Mouse (Mus musculus): ENCODE measurements around the gene Ube2a. TPM values are rescaled to one million over a fixed set of nuclear protein-coding genes. Genes with fewer than 3 reads are reported as not detected.

The Ube2a gene
- polyA plus RNA-seq (2012), result 150 and 230 TPM in 2 replicates

GRCm38 (mm10) chrX:36873765-36874164, at the start of gene Ube2a, which contains the start of gene C330007P06Rik:
Gene Ube2a (plus strand): TSS chrX:36873900.
Gene C330007P06Rik (minus strand): TSS chrX:36874111.

GRCm38 (mm10) chrX:36902321-36903114, 28.8 kb downstream of the Ube2a start, which contains the start of gene Nkrf:
Gene Nkrf (minus strand): TSS chrX:36902899.

Other genes with a start within 250 kb of the Ube2a start
- 0.13 and 0.32 TPM in 2 replicates for gene Akap17b, start 228.5 kb upstream of the Ube2a start, polyA plus RNA-seq (2012)
- 0.54 and 1.4 TPM in 2 replicates for gene Slc25a43, start 130.2 kb upstream of the Ube2a start, polyA plus RNA-seq (2012)
- 36.7 and 50.2 TPM in 2 replicates for gene Slc25a5, start 78.2 kb upstream of the Ube2a start, polyA plus RNA-seq (2012)
- 1.7 and 2.2 TPM in 2 replicates for gene C330007P06Rik, start 211 bp downstream of the Ube2a start, polyA plus RNA-seq (2012)
- gene Nkrf, start 29.0 kb downstream of the Ube2a start, polyA plus RNA-seq (2012), result 1.1 and 1.4 TPM in 2 replicates
- 11.8 and 18.5 TPM in 2 replicates for gene Sept6, start 117.9 kb downstream of the Ube2a start, polyA plus RNA-seq (2012)
- gene Sowahd, start 174.9 kb downstream of the Ube2a start, polyA plus RNA-seq (2012), result 0.70 and 0.79 TPM in 2 replicates
- 334 and 387 TPM in 2 replicates for gene Rpl39, start 211.5 kb downstream of the Ube2a start, polyA plus RNA-seq (2012)
- gene Upf3b, start 236.4 kb downstream of the Ube2a start, polyA plus RNA-seq (2012), result 7.4 and 13.5 TPM in 2 replicates